Mouse (Mus musculus): ENCODE data around the gene Snapc3. TPM values are rescaled to one million over a fixed set of nuclear protein-coding genes. Genes with fewer than 3 reads are reported as not detected.
"Not testable (repeated sequence)": the region's sequence is repeated elsewhere in the genome, so short reads cannot be mapped to it uniquely, and the experiment has no call there.

Snapc3 gene
- polyA plus RNA-seq, 1 experiment from 2014 or later, result 43.8 TPM

DNA sequence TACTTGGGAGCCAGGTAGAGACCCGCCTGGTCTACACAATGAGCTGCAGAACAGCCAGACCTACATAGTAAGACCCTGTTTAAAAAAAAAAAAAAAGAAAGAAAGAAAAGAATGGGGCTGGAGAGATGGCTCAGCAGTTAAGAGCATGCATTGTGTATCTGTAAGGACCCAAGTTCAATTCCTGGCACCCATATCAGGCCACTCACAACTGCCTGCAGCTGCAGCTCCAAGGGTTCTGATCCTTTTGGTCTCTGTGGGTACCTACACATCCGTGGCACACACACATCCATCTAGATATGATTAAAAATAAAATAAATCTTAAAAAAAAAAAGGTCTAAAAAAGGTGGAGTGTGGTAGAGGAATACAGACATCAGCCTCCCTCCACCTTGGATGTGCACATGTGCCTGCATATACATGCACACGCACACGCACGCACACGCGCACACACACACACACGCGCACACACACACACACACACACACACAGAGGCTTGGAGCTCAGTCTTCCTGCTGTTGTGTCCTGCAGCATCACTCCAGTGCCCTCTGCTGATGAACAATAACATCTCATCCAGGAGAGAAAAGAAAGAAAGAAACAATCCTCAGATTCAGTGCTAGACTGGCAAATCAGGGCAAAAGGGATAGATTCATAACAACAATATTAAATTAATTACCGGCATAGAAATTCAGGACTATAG lies 97.6 kb downstream of the Snapc3 start:
- no peak for ATAC-seq (replicated peaks; ENCODE audit: low FRiP score, low TSS enrichment, low read depth)
- DNase-seq (ENCODE audit: low spot score), result no peak
- no peak overlapping the region for H3K9ac ChIP-seq (ENCODE audit: low read length)
- H3K4me1 ChIP-seq (replicated peaks; ENCODE audit: control insufficient read depth, insufficient read depth, low read length), result no peaks in the 10 kb centered on the region
- no peaks in the 10 kb centered on the region for H3K9me3 ChIP-seq (ENCODE audit: control insufficient read depth, low read length)
- no peaks in the 10 kb centered on the region for H3K36me3 ChIP-seq (ENCODE audit: control insufficient read depth, insufficient read depth, low read length)
- H3K4me3 ChIP-seq (ENCODE audit: low read depth, low read length), result no peak overlapping the region
- 90% methylated on average over 10 of the region's 10 CpGs for WGBS
- H3K4me2 ChIP-seq (ENCODE audit: low read length), result no peak overlapping the region
- H3K27me3 ChIP-seq (replicated peaks; ENCODE audit: control insufficient read depth, insufficient read depth, low read length), result no peaks in the 10 kb centered on the region
- H3K27ac ChIP-seq (ENCODE audit: low read depth), result no peak overlapping the region

DNA sequence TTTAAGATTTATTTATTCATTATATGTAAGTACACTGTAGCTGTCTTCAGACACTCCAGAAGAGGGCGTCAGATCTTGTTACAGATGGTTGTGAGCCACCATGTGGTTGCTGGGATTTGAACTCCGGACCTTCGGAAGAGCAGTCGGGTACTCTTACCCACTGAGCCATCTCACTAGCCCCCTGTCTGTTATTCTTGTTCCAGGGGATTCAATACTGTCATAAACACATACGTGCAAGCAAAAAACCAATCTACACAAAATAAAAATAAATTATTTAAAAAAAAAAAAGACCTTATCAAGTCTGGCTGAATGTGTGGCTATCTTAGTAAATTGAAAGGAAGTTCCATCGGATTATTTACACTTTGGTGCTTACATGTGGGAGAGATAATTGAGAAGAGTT lies 98.6 kb downstream of the Snapc3 start:
- not testable (repeated sequence) for H3K4me3 ChIP-seq (ENCODE audit: low read depth, low read length); H3K4me1 ChIP-seq (replicated peaks; ENCODE audit: control insufficient read depth, insufficient read depth, low read length); H3K27ac ChIP-seq (ENCODE audit: low read depth); H3K27me3 ChIP-seq (replicated peaks; ENCODE audit: control insufficient read depth, insufficient read depth, low read length); H3K9me3 ChIP-seq (ENCODE audit: control insufficient read depth, low read length); H3K9ac ChIP-seq (ENCODE audit: low read length); H3K36me3 ChIP-seq (ENCODE audit: control insufficient read depth, insufficient read depth, low read length); DNase-seq (ENCODE audit: low spot score); ATAC-seq (replicated peaks; ENCODE audit: low FRiP score, low TSS enrichment, low read depth); H3K4me2 ChIP-seq (ENCODE audit: low read length)
- WGBS, result 91% methylated on average over 5 of the region's 6 CpGs

Other genes with a start within 250 kb of the Snapc3 start
- 3.2 and 3.4 TPM in 2 replicates for gene Ttc39b, start 93.5 kb upstream of the Snapc3 start, polyA plus RNA-seq (2014; fragmentation: Nextera tagmentation; extraction: Ambion mirVana)
- gene Psip1, start 68.7 kb downstream of the Snapc3 start, polyA plus RNA-seq (2014; fragmentation: Nextera tagmentation; extraction: Ambion mirVana), result 123 and 132 TPM in 2 replicates
- gene Ccdc171, start 107.8 kb downstream of the Snapc3 start, polyA plus RNA-seq (2014; fragmentation: Nextera tagmentation; extraction: Ambion mirVana), result 2.8 and 4.0 TPM in 2 replicates

Measured in intestine, embryonic 14.5 days (tissue).